Mouse (Mus musculus): ENCODE measurements around the gene Pde4dip. TPM values are rescaled to one million over a fixed set of nuclear protein-coding genes. Genes with fewer than 3 reads are reported as not detected.

The Pde4dip gene
- polyA plus RNA-seq, 2 experiments: 4.0 to 6.7 TPM

- WGBS (ENCODE audit: insufficient replicate concordance): 22% methylated on average over 3 of the region's 3 CpGs
- H3K4me3 ChIP-seq (ENCODE audit: insufficient read depth in 1 of 2, low read depth in 2 of 2, low read length in 2 of 2): no peak overlapping the region
- TF ChIP-seq CTCF (IDR thresholded peaks at IDR 0.05; ENCODE audit: low read depth) (no peak), EP300 (IDR thresholded peaks at IDR 0.05; ENCODE audit: low read depth) (no peak)
- H3K4me2 ChIP-seq (ENCODE audit: low read depth): no peak overlapping the region
- no peak overlapping the region for H3K9ac ChIP-seq (replicated peaks)
- DNase-seq (ENCODE audit: low read depth in 3 of 3, low spot score in 3 of 3): no peak
- H3K36me3 ChIP-seq (replicated peaks; ENCODE audit: control insufficient read depth, insufficient read depth, low read depth): no peaks in the 10 kb centered on the region
- no peaks in the 10 kb centered on the region for H3K9me3 ChIP-seq (ENCODE audit: control insufficient read depth, low read length)
- peaks cover 10% of the 10 kb centered on the region for H3K27me3 ChIP-seq (ENCODE audit: control insufficient read depth, insufficient read depth, low read length)
- ATAC-seq (ENCODE audit: insufficient read depth): no peak
- H3K27ac ChIP-seq: no peak overlapping the region
- H3K4me1 ChIP-seq (replicated peaks; ENCODE audit: control insufficient read depth in 2 of 2, insufficient read depth in 2 of 2, low read length in 1 of 2): peaks cover 0 to 3% of the 10 kb centered on the region in 2 experiments; a peak in 1 of 4 replicates
These were observed 63.3 kb downstream of the Pde4dip start for GRCm38 (mm10) chr3:97825246-97825645.

GRCm38 (mm10) chr3:97824744-97825143 is 63.8 kb downstream of the Pde4dip start:
- peaks cover 0 to 3% of the 10 kb centered on the region in 2 experiments; a peak in 1 of 4 replicates for H3K4me1 ChIP-seq (replicated peaks; ENCODE audit: control insufficient read depth in 2 of 2, insufficient read depth in 2 of 2, low read length in 1 of 2)
- no peak overlapping the region for H3K9ac ChIP-seq (replicated peaks)
- H3K36me3 ChIP-seq (replicated peaks; ENCODE audit: control insufficient read depth, insufficient read depth, low read depth): no peaks in the 10 kb centered on the region
- DNase-seq (ENCODE audit: low read depth in 3 of 3, low spot score in 3 of 3) (no peak), ATAC-seq (ENCODE audit: insufficient read depth) (no peak)
- 3% methylated on average over 5 of the region's 5 CpGs for WGBS (ENCODE audit: insufficient replicate concordance)
- H3K9me3 ChIP-seq (ENCODE audit: control insufficient read depth, low read length): no peaks in the 10 kb centered on the region
- TF ChIP-seq EP300 (IDR thresholded peaks at IDR 0.05; ENCODE audit: low read depth) (no peak), CTCF (IDR thresholded peaks at IDR 0.05; ENCODE audit: low read depth) (no peak)
- peak overlapping the region; percentile 54 for H3K4me2 ChIP-seq (ENCODE audit: low read depth)
- no peak overlapping the region; a peak in 1 of 4 replicates for H3K4me3 ChIP-seq (ENCODE audit: insufficient read depth in 1 of 2, low read depth in 2 of 2, low read length in 2 of 2)
- H3K27me3 ChIP-seq (ENCODE audit: control insufficient read depth, insufficient read depth, low read length): peaks cover 10% of the 10 kb centered on the region
- no peak overlapping the region for H3K27ac ChIP-seq

- no peak for DNase-seq (ENCODE audit: low read depth in 3 of 3, low spot score in 3 of 3)
- Histone ChIP-seq H3K27me3 (ENCODE audit: control insufficient read depth, insufficient read depth, low read length) (peaks cover 10% of the 10 kb centered on the region), H3K27ac (no peak overlapping the region), H3K4me1 (replicated peaks; ENCODE audit: control insufficient read depth in 2 of 2, insufficient read depth in 2 of 2, low read length in 1 of 2) (peaks cover 0 to 3% of the 10 kb centered on the region in 2 experiments; a peak in 1 of 4 replicates), H3K9ac (replicated peaks) (no peak overlapping the region), H3K4me3 (ENCODE audit: insufficient read depth in 1 of 2, low read depth in 2 of 2, low read length in 2 of 2) (peak overlapping the region; percentile 12 to 34; a peak in 3 of 4 replicates), H3K36me3 (replicated peaks; ENCODE audit: control insufficient read depth, insufficient read depth, low read depth) (no peaks in the 10 kb centered on the region), H3K9me3 (ENCODE audit: control insufficient read depth, low read length) (no peaks in the 10 kb centered on the region), H3K4me2 (ENCODE audit: low read depth) (peak overlapping the region; percentile 54)
- ATAC-seq (ENCODE audit: insufficient read depth): peak; percentile 18; the same call in 1 of the 2 replicates
- TF ChIP-seq EP300 (IDR thresholded peaks at IDR 0.05; ENCODE audit: low read depth) (no peak), CTCF (IDR thresholded peaks at IDR 0.05; ENCODE audit: low read depth) (no peak)
- WGBS (ENCODE audit: insufficient replicate concordance): 3% methylated on average over 29 of the region's 29 CpGs
These were observed 64.3 kb downstream of the Pde4dip start for GRCm38 (mm10) chr3:97824011-97824711.

- no peak overlapping the region for H3K4me3 ChIP-seq (ENCODE audit: insufficient read depth in 1 of 2, low read depth in 2 of 2, low read length in 2 of 2)
- ATAC-seq (ENCODE audit: insufficient read depth) (no peak), DNase-seq (ENCODE audit: low read depth in 3 of 3, low spot score in 3 of 3) (no peak)
- 33% methylated on average over 6 of the region's 6 CpGs for WGBS (ENCODE audit: insufficient replicate concordance)
- H3K27me3 ChIP-seq (ENCODE audit: control insufficient read depth, insufficient read depth, low read length): peaks cover 10% of the 10 kb centered on the region
- no peak overlapping the region for H3K4me2 ChIP-seq (ENCODE audit: low read depth)
- peaks cover 0 to 4% of the 10 kb centered on the region in 2 experiments; a peak in 1 of 4 replicates for H3K4me1 ChIP-seq (replicated peaks; ENCODE audit: control insufficient read depth in 2 of 2, insufficient read depth in 2 of 2, low read length in 1 of 2)
- H3K36me3 ChIP-seq (replicated peaks; ENCODE audit: control insufficient read depth, insufficient read depth, low read depth): no peaks in the 10 kb centered on the region
- TF ChIP-seq CTCF (IDR thresholded peaks at IDR 0.05; ENCODE audit: low read depth) (no peak), EP300 (IDR thresholded peaks at IDR 0.05; ENCODE audit: low read depth) (no peak)
- no peaks in the 10 kb centered on the region for H3K9me3 ChIP-seq (ENCODE audit: control insufficient read depth, low read length)
- no peak overlapping the region for H3K27ac ChIP-seq
- H3K9ac ChIP-seq (replicated peaks): no peak overlapping the region
These were observed 65.1 kb downstream of the Pde4dip start for GRCm38 (mm10) chr3:97823438-97823837.

GRCm38 (mm10) chr3:97819050-97819449 is 69.5 kb downstream of the Pde4dip start:
- Histone ChIP-seq H3K36me3 (replicated peaks; ENCODE audit: control insufficient read depth, insufficient read depth, low read depth) (no peaks in the 10 kb centered on the region), H3K4me1 (replicated peaks; ENCODE audit: control insufficient read depth in 2 of 2, insufficient read depth in 2 of 2, low read length in 1 of 2) (0 out of 4 replicates have a peak, but pooled peaks cover 0 to 2% of the 10 kb centered on the region in 2 experiments), H3K9me3 (ENCODE audit: control insufficient read depth, low read length) (no peaks in the 10 kb centered on the region), H3K4me3 (ENCODE audit: insufficient read depth in 1 of 2, low read depth in 2 of 2, low read length in 2 of 2) (no peak overlapping the region), H3K9ac (replicated peaks) (no peak overlapping the region), H3K27me3 (ENCODE audit: control insufficient read depth, insufficient read depth, low read length) (peaks cover 5% of the 10 kb centered on the region), H3K4me2 (ENCODE audit: low read depth) (no peak overlapping the region), H3K27ac (no peak overlapping the region; the same call in 1 of the 2 replicates)
- no peak for DNase-seq (ENCODE audit: low read depth in 3 of 3, low spot score in 3 of 3)
- TF ChIP-seq EP300 (IDR thresholded peaks at IDR 0.05; ENCODE audit: low read depth) (no peak), CTCF (IDR thresholded peaks at IDR 0.05; ENCODE audit: low read depth) (no peak)
- 43% methylated on average over 3 of the region's 3 CpGs for WGBS (ENCODE audit: insufficient replicate concordance)
- ATAC-seq (ENCODE audit: insufficient read depth): no peak
